Mouse (Mus musculus) splenic B cell, adult 2 months (primary cell): Measurements from ENCODE around the gene Lifr.
A peak's percentile ranks its signal among the peaks of the same experiment; 100 is the strongest.

Experiments
- DNase-seq: peaks from one replicate; pipeline ENCODE4 v3.0.0-alpha.2; 2011; ENCODE audit warnings: low read depth, low spot score
- H3K27me3 ChIP-seq: 2 replicates; pipeline ENCODE4 v1.6.1; 2012; ENCODE audit warnings: mild to moderate bottlenecking, low read length, moderate library complexity, mixed read lengths; ENCODE audit not compliant: control insufficient read depth, poor library complexity, insufficient read depth, severe bottlenecking
- H3K36me3 ChIP-seq: 2 replicates; pipeline ENCODE4 v1.6.1; 2012; ENCODE audit warnings: mild to moderate bottlenecking, low read length, moderate library complexity, mixed read lengths; ENCODE audit not compliant: control insufficient read depth, poor library complexity, insufficient read depth, severe bottlenecking

The Lifr gene

DNA sequence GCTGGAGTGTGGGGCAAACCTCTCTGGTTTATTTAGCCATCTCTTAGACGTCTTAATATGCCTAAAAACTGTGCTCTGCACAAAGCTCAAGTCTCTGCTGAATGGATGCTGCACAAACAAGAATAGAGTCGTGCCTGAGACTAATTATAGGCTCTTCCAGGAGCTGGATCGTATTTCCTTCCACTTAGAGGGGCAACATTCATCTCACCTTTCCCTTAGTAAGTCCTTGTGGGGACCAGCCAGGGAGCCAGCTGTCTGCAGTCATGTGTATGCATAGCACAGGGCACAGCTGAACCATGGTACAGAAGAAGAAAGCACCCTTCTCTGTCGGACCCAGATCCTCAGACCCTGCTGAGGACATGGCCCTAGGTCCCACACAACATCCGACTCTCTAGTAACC, 115.7 kb downstream of the Lifr start:
- DNase-seq, result no peak
- no peaks in the 10 kb centered on the region; the same call in 1 of the 2 replicates for H3K27me3 ChIP-seq
- no peaks in the 10 kb centered on the region for H3K36me3 ChIP-seq

DNA sequence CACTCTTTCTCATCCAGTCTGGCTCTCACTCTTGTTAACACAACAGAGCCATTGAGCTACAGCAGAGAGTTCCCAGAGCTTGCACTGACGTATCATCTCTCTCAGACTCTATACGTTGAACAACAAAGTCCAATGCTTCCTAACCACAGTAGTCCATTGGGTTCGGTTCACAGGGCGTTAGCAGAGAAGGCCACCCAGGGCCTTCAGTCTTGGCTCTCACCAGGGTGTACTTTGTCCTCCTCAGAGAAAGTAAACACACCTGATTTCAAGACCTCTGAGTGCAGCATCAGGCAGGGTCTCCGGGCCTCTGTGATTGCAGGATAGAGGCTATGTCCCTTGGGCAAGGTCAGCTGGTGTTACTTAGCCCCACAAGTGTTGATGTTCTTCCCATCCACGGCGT, 116.9 kb downstream of the Lifr start:
- H3K27me3 ChIP-seq, result no peaks in the 10 kb centered on the region
- H3K36me3 ChIP-seq, result no peaks in the 10 kb centered on the region
- DNase-seq, result no peak

GRCm38 (mm10) chr15:7208180-7208579, 117.8 kb downstream of the Lifr start:
- Histone ChIP-seq H3K27me3 (no peaks in the 10 kb centered on the region), H3K36me3 (no peaks in the 10 kb centered on the region)
- no peak for DNase-seq

- no peak for DNase-seq
- Histone ChIP-seq H3K27me3 (no peaks in the 10 kb centered on the region), H3K36me3 (no peaks in the 10 kb centered on the region)
Measured at GRCm38 (mm10) chr15:7213683-7214082, 123.3 kb downstream of the Lifr start.

GRCm38 (mm10) chr15:7215845-7216244, 125.4 kb downstream of the Lifr start:
- DNase-seq, result no peak
- H3K36me3 ChIP-seq, result no peaks in the 10 kb centered on the region

DNA sequence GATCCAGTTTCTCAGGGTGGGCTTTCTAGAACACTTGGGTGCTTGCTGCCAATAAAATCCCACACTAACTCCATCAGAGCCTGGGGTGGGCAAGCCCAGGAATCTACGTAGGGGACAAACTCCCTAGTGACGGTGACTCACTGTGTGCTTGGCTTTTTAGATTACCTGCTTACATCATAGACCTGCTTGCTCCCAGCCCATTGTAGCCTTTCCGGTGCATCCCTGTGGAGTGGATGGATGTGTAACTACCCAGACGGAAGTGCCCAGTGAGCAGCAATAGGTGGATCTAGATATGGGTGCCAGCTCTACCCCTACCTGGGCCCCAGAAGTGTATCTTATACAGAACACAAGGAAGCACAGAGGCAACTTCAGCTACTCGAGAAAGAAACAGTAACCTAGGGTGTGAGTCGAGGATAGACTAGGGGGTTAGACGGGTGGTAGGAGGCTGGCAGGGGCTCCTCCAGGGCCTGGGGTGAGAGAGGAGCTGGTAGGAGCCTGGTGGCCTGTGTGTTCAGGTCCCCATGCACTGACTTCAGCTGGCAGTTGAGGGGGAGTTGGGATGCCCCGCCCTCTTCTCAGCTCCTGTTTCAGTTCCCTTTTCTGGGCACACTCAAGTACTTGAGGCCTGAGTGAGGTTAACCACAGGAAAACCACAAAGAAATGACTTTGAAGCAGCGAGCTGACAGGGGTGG, 126.3 kb downstream of the Lifr start:
- H3K36me3 ChIP-seq, result no peaks in the 10 kb centered on the region
- no peaks in the 10 kb centered on the region; the same call in 1 of the 2 replicates for H3K27me3 ChIP-seq
- DNase-seq, result peak; percentile 94

More at GRCm38 (mm10) chr15:7215845-7216244, 125.4 kb downstream of the Lifr start:
- no peaks in the 10 kb centered on the region; the same call in 1 of the 2 replicates for H3K27me3 ChIP-seq

- DNase-seq, result no peak
- Histone ChIP-seq H3K36me3 (no peaks in the 10 kb centered on the region), H3K27me3 (no peaks in the 10 kb centered on the region; the same call in 1 of the 2 replicates)
Measured at GRCm38 (mm10) chr15:7217273-7217598, 126.8 kb downstream of the Lifr start.

DNA sequence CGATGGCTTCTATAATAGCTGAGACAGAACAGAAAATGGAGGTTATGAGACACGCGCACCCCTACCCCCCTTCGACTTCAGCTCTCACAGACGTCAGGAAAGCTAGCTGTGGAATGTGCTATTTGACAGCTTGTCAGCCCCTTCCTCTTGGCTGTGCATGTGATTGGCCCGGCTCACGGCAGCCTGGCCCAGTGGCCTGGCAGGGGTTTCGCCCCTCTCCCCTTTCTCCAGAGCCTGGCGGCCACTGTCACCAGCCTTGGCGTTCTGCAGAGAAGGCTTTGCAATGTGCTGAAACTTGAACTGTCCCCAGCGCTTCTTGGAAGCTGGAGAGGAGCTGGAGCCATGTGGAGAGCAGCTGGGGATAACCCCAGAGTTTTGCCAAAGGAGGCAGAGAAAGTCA, 132.4 kb downstream of the Lifr start:
- DNase-seq, result no peak
- Histone ChIP-seq H3K36me3 (no peaks in the 10 kb centered on the region), H3K27me3 (no peaks in the 10 kb centered on the region; the same call in 1 of the 2 replicates)

- no peak for DNase-seq
- no peaks in the 10 kb centered on the region for H3K36me3 ChIP-seq
Measured at GRCm38 (mm10) chr15:7224151-7224775, 133.8 kb downstream of the Lifr start.

DNA sequence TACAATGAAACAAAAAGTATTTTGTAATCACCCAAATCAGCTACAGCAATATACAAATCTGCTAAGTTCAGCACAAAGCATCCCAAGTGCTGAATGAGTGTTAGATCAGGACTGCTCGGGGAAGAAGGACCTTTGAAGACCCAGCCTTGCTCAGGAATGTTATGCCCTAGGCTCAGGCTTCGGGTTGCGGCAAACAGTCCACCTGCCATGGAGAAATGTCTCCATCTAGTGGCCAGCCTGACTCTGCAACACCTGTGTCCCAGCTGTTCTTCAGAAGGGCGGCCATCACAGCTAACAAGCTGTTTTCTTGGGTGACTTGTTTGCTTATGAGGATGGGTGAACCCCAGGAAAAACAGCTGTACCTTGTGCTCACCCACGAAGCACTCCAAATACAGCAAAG, 135.8 kb downstream of the Lifr start:
- no peaks in the 10 kb centered on the region for H3K27me3 ChIP-seq
- no peaks in the 10 kb centered on the region for H3K36me3 ChIP-seq
- peak; percentile 88 for DNase-seq

More at GRCm38 (mm10) chr15:7224151-7224775, 133.8 kb downstream of the Lifr start:
- H3K27me3 ChIP-seq, result no peaks in the 10 kb centered on the region; the same call in 1 of the 2 replicates

DNA sequence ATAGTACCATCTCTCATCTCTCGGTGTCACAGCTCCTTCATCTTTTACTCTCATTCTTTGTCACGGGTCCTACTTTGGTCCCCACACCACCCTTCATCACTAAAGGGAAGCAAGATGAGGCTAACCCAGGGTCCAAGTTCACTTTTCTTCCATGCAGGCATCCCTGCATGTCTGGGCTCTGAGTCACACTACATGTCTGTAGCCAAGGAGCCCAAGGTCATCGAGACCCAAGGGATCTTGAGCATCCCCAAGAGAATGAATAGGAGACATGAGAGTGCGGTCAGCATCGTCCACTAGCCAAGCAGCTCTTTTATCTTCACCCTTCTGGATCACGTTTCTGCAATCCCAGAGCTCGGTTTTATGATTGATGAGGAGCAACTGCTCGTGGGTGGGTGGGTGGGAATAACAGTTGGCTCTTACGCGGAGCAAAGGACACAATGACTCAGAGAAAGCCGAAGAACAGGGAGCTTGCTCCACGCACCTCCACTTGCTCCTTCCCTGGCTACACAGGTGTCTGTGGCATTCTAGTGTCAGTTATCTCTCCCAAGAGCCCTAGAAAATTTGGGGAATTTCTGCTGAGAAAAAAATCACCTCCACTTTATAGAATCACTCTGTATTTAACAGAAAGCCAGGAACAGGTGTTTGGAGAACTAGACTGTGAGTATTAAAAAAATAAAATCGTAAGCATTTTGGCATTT, 143.1 kb downstream of the Lifr start:
- Histone ChIP-seq H3K36me3 (no peaks in the 10 kb centered on the region), H3K27me3 (no peaks in the 10 kb centered on the region)
- DNase-seq, result no peak

- H3K27me3 ChIP-seq, result peaks cover 2% of the 10 kb centered on the region; the same call in 1 of the 2 replicates
- no peaks in the 10 kb centered on the region for H3K36me3 ChIP-seq
- no peak for DNase-seq
Measured at GRCm38 (mm10) chr15:7239904-7240303, 149.5 kb downstream of the Lifr start.

- no peak for DNase-seq
- H3K36me3 ChIP-seq, result no peaks in the 10 kb centered on the region
- H3K27me3 ChIP-seq, result peaks cover 2% of the 10 kb centered on the region; the same call in 1 of the 2 replicates
Measured at GRCm38 (mm10) chr15:7240950-7241349, 150.5 kb downstream of the Lifr start.

DNA sequence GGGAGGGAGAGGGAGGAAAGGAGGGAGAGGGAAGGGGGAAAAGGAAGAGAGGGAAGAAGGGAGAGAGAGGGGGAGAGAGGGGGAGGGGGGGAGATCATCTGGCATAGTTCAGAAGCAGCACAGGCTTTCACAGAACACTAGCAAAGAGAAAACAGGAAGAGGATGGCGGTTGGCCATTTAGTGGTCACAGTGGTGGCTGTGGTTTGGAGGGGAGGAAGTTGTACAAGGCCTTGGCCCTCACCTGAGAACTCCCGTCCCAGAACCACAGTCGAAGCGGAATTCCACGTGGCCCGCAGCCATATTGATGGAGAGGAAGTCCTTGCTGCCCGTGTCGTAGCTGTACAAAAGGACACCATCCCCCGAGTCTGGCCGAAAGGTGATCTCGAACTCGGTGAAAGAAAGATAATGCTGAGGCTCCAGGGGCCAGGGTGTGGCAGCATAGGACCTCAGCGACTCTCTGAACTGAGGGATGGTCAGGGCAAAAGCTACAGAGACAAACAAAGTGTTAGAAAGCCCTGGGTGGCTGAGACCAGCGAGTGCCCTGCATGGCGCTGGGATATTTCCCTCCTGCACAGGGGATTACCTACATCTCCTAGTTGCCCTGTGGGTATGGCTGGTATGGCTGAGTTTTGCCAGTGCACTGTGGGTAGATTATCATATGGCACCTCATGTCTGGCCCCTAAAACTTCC, 151.9 kb downstream of the Lifr start:
- peak; percentile 14 for DNase-seq

More for the DNA sequence above, 151.9 kb downstream of the Lifr start:
- no peaks in the 10 kb centered on the region for H3K36me3 ChIP-seq
- H3K27me3 ChIP-seq, result peaks cover 2% of the 10 kb centered on the region; the same call in 1 of the 2 replicates
